ENCODE assay signal across 8 mouse cellular contexts in the genomic region with DNA sequence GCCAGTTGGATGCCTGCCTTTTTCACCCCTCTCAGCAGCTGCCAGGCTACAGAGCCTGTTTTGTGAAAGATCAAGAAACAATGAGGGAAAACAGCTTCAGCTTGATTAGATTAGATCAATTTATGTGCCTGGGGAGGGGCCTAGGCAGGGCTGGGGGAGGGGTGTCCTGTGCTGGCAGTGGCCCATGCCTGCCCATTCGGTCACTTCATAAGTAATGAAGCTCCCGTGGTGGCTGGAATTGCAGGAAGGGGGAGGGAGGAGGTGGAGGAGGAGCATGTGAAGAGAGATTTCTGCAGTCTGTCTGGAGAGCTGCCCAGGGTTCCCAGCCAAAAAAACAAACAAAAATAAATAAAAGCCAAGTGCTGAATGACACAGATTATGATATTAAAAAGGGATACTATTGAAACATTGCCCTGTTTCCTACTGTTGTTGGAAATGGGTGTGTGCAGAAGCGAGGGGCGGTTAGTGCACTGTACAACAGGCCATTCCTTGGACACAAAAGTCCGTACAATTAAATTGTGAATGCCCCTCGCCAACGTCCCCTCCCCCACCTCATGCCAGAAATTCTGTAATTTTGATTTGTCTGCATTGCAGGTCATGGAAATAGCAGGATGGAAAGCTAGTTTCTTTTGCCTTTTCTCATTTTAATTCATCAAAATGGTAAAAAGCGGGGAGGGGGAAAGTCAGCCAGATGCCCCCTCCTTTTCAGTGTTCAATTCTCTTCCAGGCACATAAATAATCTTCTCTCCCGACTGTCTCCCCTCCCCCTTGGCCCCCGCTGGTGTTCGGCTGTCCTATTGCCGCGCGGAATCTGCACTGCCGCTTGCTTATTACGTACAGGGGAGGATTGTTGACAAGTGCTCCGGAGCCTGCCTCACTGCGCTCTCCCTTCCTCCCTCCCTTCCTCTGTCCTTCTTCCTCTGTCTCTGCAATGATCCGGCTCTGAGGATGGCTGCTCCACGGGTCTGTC.
DNase-seq lines count a peak whose midpoint lies in the region; ATAC-seq and TF ChIP-seq lines count a peak whose summit lies in the region.

No protein-coding gene starts in this region.

- no peaks in the 10 kb centered on the region for H3K27me3 ChIP-seq in forebrain, embryonic 14.5 days (replicated peaks; ENCODE audit: control insufficient read depth, insufficient read depth, low read length)
- no peaks in the 10 kb centered on the region for H3K27me3 ChIP-seq in heart, postnatal 0 days (ENCODE audit: control insufficient read depth, insufficient read depth, low read length)
- no peaks in the 10 kb centered on the region for H3K27me3 ChIP-seq in liver, embryonic 12.5 days (replicated peaks)
- H3K27me3 ChIP-seq in neural tube, embryonic 13.5 days = no peaks in the 10 kb centered on the region

- H3K9ac ChIP-seq in forebrain, embryonic 14.5 days (ENCODE audit: low read length) = peak overlapping the region; percentile 64
- H3K9ac ChIP-seq in heart, postnatal 0 days (replicated peaks; ENCODE audit: low read depth, low read length) = peak overlapping the region; percentile 50
- 0 out of 2 replicates have a peak overlapping the region, but pooled peaks have one; percentile 4 for H3K9ac ChIP-seq in liver, embryonic 12.5 days
- H3K9ac ChIP-seq in neural tube, embryonic 13.5 days = peak overlapping the region; percentile 81

- peak; percentile 94 for ATAC-seq in forebrain, embryonic 14.5 days
- ATAC-seq in heart, postnatal 0 days (ENCODE audit: insufficient read depth, low read depth) = peak; percentile 91
- no peak for ATAC-seq in liver, embryonic 12.5 days
- ATAC-seq in neural tube, embryonic 13.5 days (ENCODE audit: low read depth) = peak; percentile 95

- peak overlapping the region; percentile 35 for H3K4me3 ChIP-seq in forebrain, embryonic 14.5 days (ENCODE audit: low read depth, low read length)
- H3K4me3 ChIP-seq in heart, postnatal 0 days (ENCODE audit: low read depth, low read length) = peak overlapping the region; percentile 52
- H3K4me3 ChIP-seq in liver, embryonic 12.5 days = peak overlapping the region; percentile 36
- H3K4me3 ChIP-seq in neural tube, embryonic 13.5 days = peak overlapping the region; percentile 45

- 0 out of 2 replicates have a peak, but pooled peaks have one; percentile 23 for TF ChIP-seq EP300 in heart, postnatal 0 days (IDR thresholded peaks at IDR 0.05; ENCODE audit: low read depth)

- no peaks in the 10 kb centered on the region for H3K9me3 ChIP-seq in forebrain, embryonic 14.5 days (replicated peaks; ENCODE audit: control insufficient read depth, low read length)
- no peaks in the 10 kb centered on the region for H3K9me3 ChIP-seq in heart, postnatal 0 days (replicated peaks; ENCODE audit: control insufficient read depth, low read length)
- no peaks in the 10 kb centered on the region for H3K9me3 ChIP-seq in liver, embryonic 12.5 days (replicated peaks)
- H3K9me3 ChIP-seq in neural tube, embryonic 13.5 days = no peaks in the 10 kb centered on the region

- peak overlapping the region; percentile 73 for H3K4me2 ChIP-seq in forebrain, embryonic 14.5 days (ENCODE audit: low read length)
- H3K4me2 ChIP-seq in heart, postnatal 0 days (ENCODE audit: low read depth, low read length) = peak overlapping the region; percentile 73
- H3K4me2 ChIP-seq in liver, embryonic 12.5 days = peak overlapping the region; percentile 58
- peak overlapping the region; percentile 79 for H3K4me2 ChIP-seq in neural tube, embryonic 13.5 days

- WGBS in forebrain, embryonic 14.5 days = under 1% methylated on average over 20 of the region's 20 CpGs
- WGBS in heart, postnatal 0 days = 4% methylated on average over 20 of the region's 20 CpGs
- WGBS in liver, embryonic 12.5 days (ENCODE audit: insufficient replicate concordance) = 26% methylated on average over 20 of the region's 20 CpGs
- WGBS in neural tube, embryonic 13.5 days = 1% methylated on average over 20 of the region's 20 CpGs

- no peak for TF ChIP-seq CTCF in heart, postnatal 0 days (IDR thresholded peaks at IDR 0.05; ENCODE audit: low read depth)

- peak; percentile 46 for DNase-seq in 3134 (ENCODE audit: extremely low read depth, insufficient read length, low spot score)
- DNase-seq in cerebellum, adult 11 months = peak; percentile 79
- peak; percentile 95 for DNase-seq in forebrain, embryonic 14.5 days (ENCODE audit: low spot score)
- peak; percentile 83 for DNase-seq in heart, postnatal 0 days (ENCODE audit: low spot score)
- DNase-seq in kidney, postnatal 36 days = peak; percentile 91 to 94
- DNase-seq in urinary bladder, postnatal 36 days (ENCODE audit: low spot score in 2 of 2) = peak; percentile 78 to 84

- H3K27ac ChIP-seq in forebrain, embryonic 14.5 days (ENCODE audit: low read depth, low read length) = peak overlapping the region; percentile 95
- H3K27ac ChIP-seq in heart, postnatal 0 days (ENCODE audit: low read depth) = peak overlapping the region; percentile 66
- no peak overlapping the region for H3K27ac ChIP-seq in liver, embryonic 12.5 days
- peak overlapping the region; percentile 97 for H3K27ac ChIP-seq in neural tube, embryonic 13.5 days (replicated peaks)

- H3K36me3 ChIP-seq in forebrain, embryonic 14.5 days (ENCODE audit: control insufficient read depth, insufficient read depth, low read length) = no peaks in the 10 kb centered on the region
- no peaks in the 10 kb centered on the region for H3K36me3 ChIP-seq in heart, postnatal 0 days (replicated peaks; ENCODE audit: control insufficient read depth, insufficient read depth, low read length)
- no peaks in the 10 kb centered on the region for H3K36me3 ChIP-seq in liver, embryonic 12.5 days
- H3K36me3 ChIP-seq in neural tube, embryonic 13.5 days = no peaks in the 10 kb centered on the region

- H3K4me1 ChIP-seq in forebrain, embryonic 14.5 days (ENCODE audit: control insufficient read depth, insufficient read depth, low read length) = peaks cover 42% of the 10 kb centered on the region
- H3K4me1 ChIP-seq in heart, postnatal 0 days (ENCODE audit: control insufficient read depth, insufficient read depth) = peaks cover 28% of the 10 kb centered on the region
- H3K4me1 ChIP-seq in liver, embryonic 12.5 days = peaks cover 25% of the 10 kb centered on the region
- H3K4me1 ChIP-seq in neural tube, embryonic 13.5 days (replicated peaks) = peaks cover 47% of the 10 kb centered on the region

Comparison
In these comparisons a context has a peak if more than half of its experiments do, and no peak if none do; other contexts are left out.
1. H3K9ac ChIP-seq: peak in every context shown above with its lines; median percentile 81 in neural tube, embryonic 13.5 days; 64 in forebrain, embryonic 14.5 days; 50 in heart, postnatal 0 days; 4 in liver, embryonic 12.5 days.